Mouse (Mus musculus) cerebellum, adult 2 months (tissue): ENCODE measurements around the gene Ffar2. TPM values are rescaled to one million over a fixed set of nuclear protein-coding genes. Genes with fewer than 3 reads are reported as not detected.
"Not testable (repeated sequence)": the region's sequence is repeated elsewhere in the genome, so short reads cannot be mapped to it uniquely, and the experiment has no call there.

Experiments used
- DNase-seq, 2 experiments: peaks; one replicate each; pipeline ENCODE4 v3.0.0; 2021
- H3K27ac ChIP-seq: fragments of 200-500 bp; 2 replicates; pipeline ENCODE4 v1.5.1; 2012; ENCODE audit warnings: low read length, control low read depth, inconsistent platforms; ENCODE audit not compliant: insufficient read depth
- H3K27me3 ChIP-seq: fragments of 200-500 bp; 2 replicates; pipeline ENCODE4 v1.6.1; 2012; ENCODE audit warnings: inconsistent platforms, mild to moderate bottlenecking, low read length, moderate library complexity; ENCODE audit not compliant: control insufficient read depth, insufficient read depth
- H3K4me1 ChIP-seq: fragments of 200-500 bp; 2 replicates; pipeline ENCODE4 v1.6.1; 2011; ENCODE audit warnings: low read length; ENCODE audit not compliant: control insufficient read depth, insufficient read depth
- H3K4me3 ChIP-seq: fragments of 200-500 bp; replicated peaks from 2 replicates; pipeline ENCODE3; 2011; ENCODE audit warnings: mild to moderate bottlenecking, low read depth, low read length, control low read depth; ENCODE audit not compliant: insufficient read depth
- CTCF ChIP-seq: fragments of 200-500 bp; IDR thresholded peaks from 2 replicates; pipeline ENCODE4 v1.5.1; 2011; ENCODE audit warnings: low read depth, mild to moderate bottlenecking, control low read depth, low read length, moderate library complexity, borderline replicate concordance; ENCODE audit not compliant: insufficient read depth
- POLR2A ChIP-seq: fragments of 200-500 bp; IDR thresholded peaks from 2 replicates; pipeline ENCODE4 v1.6.1; 2011; ENCODE audit warnings: low read length, control low read depth, borderline replicate concordance; ENCODE audit not compliant: insufficient read depth
- WGBS: fragments of 180-500 bp; shearing (Covaris S2); methylation state at CpG from one replicate; pipeline ENCODE4 v1.1.7; 2018; 5-methylcytosine and 5-hydroxymethylcytosine counted together
- polyA plus RNA-seq: library from polyadenylated mRNA; depleted of rRNA; stranded (reverse); fragments of >200 nt; gene quantifications from 2 replicates; pipeline ENCODE4 v1.2.3, GENCODE M21; 2012

Gene Ffar2
- polyA plus RNA-seq, 1 experiment: 0.03 TPM

GRCm38 (mm10) chr7:30832261-30832660 is 8.7 kb upstream of the Ffar2 start:
- 77% methylated on average over 17 of the region's 17 CpGs for WGBS
- no peak for DNase-seq
- H3K27ac ChIP-seq: no peak overlapping the region
- H3K4me3 ChIP-seq: no peak overlapping the region
- H3K27me3 ChIP-seq: no peaks in the 10 kb centered on the region
- TF ChIP-seq CTCF (no peak), POLR2A (no peak)
- H3K4me1 ChIP-seq: no peaks in the 10 kb centered on the region

DNA sequence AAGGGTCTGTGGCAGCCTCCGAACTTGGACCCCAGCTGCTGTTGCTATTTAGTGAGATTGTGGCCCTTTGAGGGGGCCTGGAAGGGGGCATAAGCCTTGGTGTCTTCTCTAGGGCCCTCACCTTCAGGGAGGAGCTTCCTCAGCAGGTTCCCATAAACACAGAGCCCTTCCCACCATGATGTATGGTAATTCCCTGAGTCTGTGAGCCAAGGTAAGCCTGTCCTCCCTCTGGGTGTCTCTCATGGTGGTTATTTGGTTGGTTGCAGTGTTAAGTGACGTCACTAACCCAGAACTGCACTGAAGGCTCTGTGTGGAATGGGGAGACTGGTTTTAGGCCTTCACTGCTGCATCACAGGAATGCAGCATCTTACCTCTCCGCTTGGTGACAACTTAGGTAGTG is 5.9 kb upstream of the Ffar2 start:
- WGBS: 64% methylated on average over 3 of the region's 3 CpGs
- Histone ChIP-seq H3K27me3 (no peaks in the 10 kb centered on the region), H3K4me3 (no peak overlapping the region), H3K27ac (no peak overlapping the region), H3K4me1 (no peaks in the 10 kb centered on the region)
- TF ChIP-seq CTCF (no peak), POLR2A (no peak)
- DNase-seq: no peak

DNA sequence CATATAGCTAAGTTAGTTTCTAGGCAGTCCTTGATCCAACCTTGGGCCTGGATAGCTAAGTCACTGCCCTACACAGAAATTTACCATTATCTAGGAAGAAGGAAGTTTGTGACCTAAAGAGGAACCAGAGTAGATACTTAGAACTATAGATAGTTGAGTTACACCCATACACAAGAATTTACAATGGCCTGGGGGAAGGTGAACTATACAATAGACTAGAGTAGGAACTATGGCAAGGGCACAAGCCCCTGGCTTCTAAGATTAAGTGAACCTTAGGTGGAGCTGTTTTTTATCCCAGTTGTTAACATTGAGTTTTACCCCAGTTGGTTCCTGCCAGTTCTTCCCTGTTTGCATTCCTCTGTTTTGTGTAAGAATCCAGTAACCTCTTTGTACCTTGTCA is 5.3 kb upstream of the Ffar2 start:
- H3K4me3 ChIP-seq, H3K27me3 ChIP-seq, H3K4me1 ChIP-seq, H3K27ac ChIP-seq, DNase-seq: not testable (repeated sequence)

- Histone ChIP-seq H3K27ac (no peak overlapping the region), H3K27me3 (no peaks in the 10 kb centered on the region), H3K4me3 (no peak overlapping the region), H3K4me1 (no peaks in the 10 kb centered on the region)
- DNase-seq: no peak
- WGBS: 90% methylated on average over 10 of the region's 10 CpGs
- no peak for TF ChIP-seq CTCF
- no peak for TF ChIP-seq POLR2A
Measured at GRCm38 (mm10) chr7:30826660-30827059, 3.1 kb upstream of the Ffar2 start.

DNA sequence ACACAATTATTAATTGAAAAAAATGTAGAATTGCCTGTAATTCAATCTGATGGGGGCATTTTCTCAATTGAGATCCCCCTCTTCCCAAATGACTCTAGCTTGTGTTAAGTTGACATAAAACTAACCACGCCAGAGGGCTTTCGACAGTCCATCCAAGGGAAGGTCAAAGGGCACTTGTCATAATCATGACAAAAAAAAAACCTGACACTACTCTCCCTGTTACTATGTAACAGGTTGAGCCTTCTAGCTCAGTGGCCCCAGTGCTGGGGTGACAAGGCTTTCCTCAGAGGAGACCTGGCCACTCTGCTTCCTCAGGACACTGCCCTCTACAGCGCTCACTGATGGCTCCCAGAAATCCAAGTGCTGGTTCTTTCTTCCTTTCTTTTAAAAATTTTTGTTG is 731 bp upstream of the Ffar2 start:
- TF ChIP-seq POLR2A (no peak), CTCF (no peak)
- Histone ChIP-seq H3K4me3 (no peak overlapping the region), H3K4me1 (no peaks in the 10 kb centered on the region), H3K27ac (no peak overlapping the region), H3K27me3 (no peaks in the 10 kb centered on the region)
- 88% methylated on average over 3 of the region's 3 CpGs for WGBS
- DNase-seq: no peak

DNA sequence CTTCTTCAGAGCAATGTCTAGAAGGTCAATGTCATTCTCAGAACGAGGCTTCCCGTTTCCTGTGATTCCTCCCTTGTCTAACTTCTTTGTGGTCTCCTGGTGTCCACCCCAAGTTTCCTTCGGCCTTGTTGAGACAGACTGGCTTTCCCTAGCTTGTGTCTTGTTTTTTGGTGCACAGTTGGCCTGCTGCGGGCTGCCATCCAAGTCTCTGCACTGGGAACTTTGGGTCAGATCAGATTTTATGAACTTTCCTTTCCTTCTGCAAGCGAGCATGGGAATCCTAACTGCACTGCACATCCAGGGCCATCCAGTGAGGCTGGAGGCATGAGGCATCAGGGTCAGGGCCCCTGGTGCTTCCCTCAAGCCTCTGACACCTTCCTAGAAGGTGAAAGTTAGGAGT is 2.0 kb downstream of the Ffar2 start:
- Histone ChIP-seq H3K27me3 (no peaks in the 10 kb centered on the region), H3K27ac (no peak overlapping the region), H3K4me3 (no peak overlapping the region), H3K4me1 (no peaks in the 10 kb centered on the region)
- TF ChIP-seq CTCF: no peak
- no peak for TF ChIP-seq POLR2A
- no peak for DNase-seq
- 59% methylated on average over 5 of the region's 5 CpGs for WGBS

DNA sequence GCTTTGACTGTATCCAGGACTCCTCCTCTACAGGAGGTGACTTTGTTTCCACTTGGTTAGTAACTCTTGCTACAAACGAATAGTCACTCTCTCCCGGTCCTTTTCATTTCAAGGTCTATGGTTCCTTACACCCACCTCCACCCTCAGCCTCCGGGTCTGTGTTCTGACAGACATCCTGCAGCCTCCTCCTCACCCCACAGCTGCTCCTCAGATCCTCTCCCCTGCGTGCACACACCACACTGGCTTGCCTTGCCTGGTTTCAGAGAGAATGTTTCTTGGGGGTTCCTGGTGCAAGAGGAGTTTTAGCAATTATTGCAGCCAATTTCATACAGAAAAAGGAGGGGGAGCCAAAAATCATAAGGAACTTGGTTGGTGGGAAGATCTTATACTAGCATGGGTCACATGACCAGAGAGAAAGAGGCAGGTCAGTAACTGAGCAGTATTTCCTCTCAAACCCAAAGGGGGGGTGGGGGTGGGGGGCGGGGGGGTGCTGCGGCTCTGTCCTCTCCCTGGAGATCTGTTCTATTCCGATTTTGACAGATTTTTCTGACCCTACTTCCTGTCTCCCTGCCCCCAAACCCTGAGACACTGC is 2.6 kb downstream of the Ffar2 start:
- Histone ChIP-seq H3K4me3 (no peak overlapping the region), H3K27me3 (no peaks in the 10 kb centered on the region), H3K27ac (no peak overlapping the region), H3K4me1 (no peaks in the 10 kb centered on the region)
- no peak for DNase-seq
- 44% methylated on average over 7 of the region's 7 CpGs for WGBS
- TF ChIP-seq CTCF (no peak), POLR2A (no peak)

- TF ChIP-seq CTCF: no peak
- no peak for TF ChIP-seq POLR2A
- no peak for DNase-seq
- no peak overlapping the region for H3K4me3 ChIP-seq
- H3K4me1 ChIP-seq: no peaks in the 10 kb centered on the region
- no peak overlapping the region for H3K27ac ChIP-seq
- 36% methylated on average over 6 of the region's 6 CpGs for WGBS
- no peaks in the 10 kb centered on the region for H3K27me3 ChIP-seq
Measured at GRCm38 (mm10) chr7:30820131-30820530, 3.4 kb downstream of the Ffar2 start.
